Comparison of ENCODE assay signal across 9 mouse cellular contexts in the genomic region with DNA sequence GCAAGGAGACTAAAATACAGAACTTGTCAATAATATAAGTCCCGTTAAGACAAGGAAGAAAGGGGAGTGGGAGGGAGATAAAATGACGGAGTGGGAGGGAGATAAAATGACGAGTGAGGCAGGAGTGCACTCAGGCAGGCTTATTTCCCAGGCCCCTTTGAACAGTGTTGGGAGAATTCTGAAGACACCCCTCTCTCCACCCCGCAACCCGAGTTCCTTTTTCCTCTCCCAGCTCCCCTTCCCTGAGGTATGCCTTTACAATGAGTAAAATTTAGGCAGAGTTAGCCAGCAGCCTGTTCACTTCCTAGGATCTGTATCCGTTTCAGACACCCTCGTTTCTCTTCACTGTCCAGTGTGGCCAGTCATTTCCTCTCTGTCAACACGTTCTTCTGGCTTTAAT.
DNase-seq lines count a peak whose midpoint lies in the region; ATAC-seq and TF ChIP-seq lines count a peak whose summit lies in the region.
"Had no signal": no experiment of that assay in that cellular context is flagged by ENCODE, and none has a peak within 500 bp of the region (broad histone marks: within the 10 kb centered on the region; RNA-seq: fewer than 3 reads in every experiment).

No protein-coding gene starts in this region.

- no peaks in the 10 kb centered on the region for H3K9me3 ChIP-seq in heart, embryonic 13.5 days
- H3K9me3 ChIP-seq in stomach, embryonic 14.5 days (ENCODE audit: control insufficient read depth, low read depth, low read length), result no peaks in the 10 kb centered on the region
- no peaks in the 10 kb centered on the region for H3K9me3 ChIP-seq in stomach, postnatal 0 days (ENCODE audit: control insufficient read depth, low read length)
- H3K9me3 ChIP-seq in limb, embryonic 12.5 days, result no peaks in the 10 kb centered on the region

- H3K36me3 ChIP-seq in heart, embryonic 13.5 days, result no peaks in the 10 kb centered on the region
- H3K36me3 ChIP-seq in stomach, embryonic 14.5 days (ENCODE audit: control insufficient read depth, insufficient read depth, low read length), result no peaks in the 10 kb centered on the region
- H3K36me3 ChIP-seq in stomach, postnatal 0 days (ENCODE audit: control insufficient read depth, insufficient read depth, low read length), result no peaks in the 10 kb centered on the region
- H3K36me3 ChIP-seq in limb, embryonic 12.5 days, result no peaks in the 10 kb centered on the region

- peaks cover 41% of the 10 kb centered on the region for H3K27me3 ChIP-seq in heart, embryonic 13.5 days (replicated peaks)
- 0 out of 2 replicates have a peak, but pooled peaks cover 2% of the 10 kb centered on the region for H3K27me3 ChIP-seq in stomach, embryonic 14.5 days (ENCODE audit: control insufficient read depth, insufficient read depth, low read length)
- H3K27me3 ChIP-seq in stomach, postnatal 0 days (ENCODE audit: control insufficient read depth, insufficient read depth, low read length), result no peaks in the 10 kb centered on the region; the same call in 1 of the 2 replicates
- H3K27me3 ChIP-seq in limb, embryonic 12.5 days, result peaks cover 37% of the 10 kb centered on the region

- no peak for ATAC-seq in heart, embryonic 13.5 days (ENCODE audit: extremely low read depth, insufficient number of reproducible peaks, low FRiP score, low TSS enrichment)
- ATAC-seq in stomach, embryonic 14.5 days (ENCODE audit: insufficient number of reproducible peaks, insufficient read depth, low FRiP score, low read depth), result no peak
- no peak for ATAC-seq in stomach, postnatal 0 days (ENCODE audit: low FRiP score, low TSS enrichment)
- ATAC-seq in limb, embryonic 12.5 days (ENCODE audit: insufficient number of reproducible peaks, insufficient read depth, low FRiP score, low TSS enrichment, low read depth), result no peak
- ATAC-seq in erythroid progenitor cell, adult 5-6 weeks (replicated peaks; ENCODE audit: low FRiP score, poor library complexity, severe bottlenecking), result no peak
- no peak for ATAC-seq in inflammation-experienced regulatory T-cells, adult 6 months

- TF ChIP-seq CTCF in stomach, postnatal 0 days (IDR thresholded peaks at IDR 0.05; ENCODE audit: low read depth), result no peak

- WGBS in heart, embryonic 13.5 days, result 13% methylated on average over 8 of the region's 8 CpGs
- WGBS in stomach, embryonic 14.5 days, result 21% methylated on average over 8 of the region's 8 CpGs
- WGBS in stomach, postnatal 0 days, result 23% methylated on average over 8 of the region's 8 CpGs
- WGBS in limb, embryonic 12.5 days, result 15% methylated on average over 8 of the region's 8 CpGs

- TF ChIP-seq EP300 in stomach, postnatal 0 days (optimal IDR thresholded peaks at IDR 0.05), result no peak

- peaks cover 5% of the 10 kb centered on the region; the same call in 1 of the 2 replicates for H3K4me1 ChIP-seq in heart, embryonic 13.5 days
- 0 out of 2 replicates have a peak, but pooled peaks cover 5% of the 10 kb centered on the region for H3K4me1 ChIP-seq in stomach, embryonic 14.5 days (ENCODE audit: control insufficient read depth, insufficient read depth, low read length)
- H3K4me1 ChIP-seq in stomach, postnatal 0 days (replicated peaks; ENCODE audit: control insufficient read depth, insufficient read depth), result no peaks in the 10 kb centered on the region
- H3K4me1 ChIP-seq in limb, embryonic 12.5 days (replicated peaks), result peaks cover 7% of the 10 kb centered on the region
- H3K4me1 ChIP-seq: megakaryocyte, embryonic 14.5 days had no signal

- peak overlapping the region; percentile 72 for H3K4me2 ChIP-seq in heart, embryonic 13.5 days
- H3K4me2 ChIP-seq in stomach, embryonic 14.5 days (replicated peaks; ENCODE audit: low read depth, low read length), result peak overlapping the region; percentile 39
- no peak overlapping the region for H3K4me2 ChIP-seq in stomach, postnatal 0 days (replicated peaks; ENCODE audit: low read depth)
- H3K4me2 ChIP-seq in limb, embryonic 12.5 days, result peak overlapping the region; percentile 61

- H3K9ac ChIP-seq in heart, embryonic 13.5 days, result 0 out of 2 replicates have a peak overlapping the region, but pooled peaks have one; percentile 33
- H3K9ac ChIP-seq in stomach, embryonic 14.5 days (replicated peaks; ENCODE audit: low read depth, low read length), result no peak overlapping the region
- H3K9ac ChIP-seq in stomach, postnatal 0 days (ENCODE audit: low read length), result no peak overlapping the region
- no peak overlapping the region for H3K9ac ChIP-seq in limb, embryonic 12.5 days (replicated peaks)

- H3K27ac ChIP-seq in heart, embryonic 13.5 days (replicated peaks), result no peak overlapping the region
- H3K27ac ChIP-seq in stomach, embryonic 14.5 days (ENCODE audit: low read length), result no peak overlapping the region
- H3K27ac ChIP-seq in stomach, postnatal 0 days (replicated peaks), result no peak overlapping the region
- no peak overlapping the region for H3K27ac ChIP-seq in limb, embryonic 12.5 days

- DNase-seq in heart, adult 8-10 months (ENCODE audit: low spot score), result no peak
- no peak for DNase-seq in stomach, postnatal 0 days (ENCODE audit: low spot score)
- DNase-seq in left cerebral cortex, adult 8-10 months (ENCODE audit: low spot score in 2 of 2), result no peak

- H3K4me3 ChIP-seq in heart, embryonic 13.5 days, result peak overlapping the region; percentile 40
- H3K4me3 ChIP-seq in stomach, embryonic 14.5 days (ENCODE audit: low read depth, low read length), result no peak overlapping the region
- no peak overlapping the region for H3K4me3 ChIP-seq in stomach, postnatal 0 days (ENCODE audit: low read depth, low read length)
- H3K4me3 ChIP-seq in limb, embryonic 12.5 days (replicated peaks), result peak overlapping the region; percentile 27; the same call in 1 of the 2 replicates
- H3K4me3 ChIP-seq: megakaryocyte, embryonic 14.5 days had no signal

Comparison
In these comparisons a context has a peak if more than half of its experiments do, and no peak if none do; other contexts are left out.
1. H3K4me3 ChIP-seq: peak in heart, embryonic 13.5 days (single experiment) and limb, embryonic 12.5 days (single experiment); none in stomach, embryonic 14.5 days (single experiment) and stomach, postnatal 0 days (single experiment).